Mouse (Mus musculus): ENCODE measurements around the gene Myl9. TPM values are rescaled to one million over a fixed set of nuclear protein-coding genes. Genes with fewer than 3 reads are reported as not detected.
"Not testable (repeated sequence)": the region's sequence is repeated elsewhere in the genome, so short reads cannot be mapped to it uniquely, and the experiment has no call there.

Myl9 gene
- polyA plus RNA-seq, 2 experiments, result 127 to 269 TPM

- DNase-seq (ENCODE audit: low spot score), result no peak
- H3K4me1 ChIP-seq (ENCODE audit: control insufficient read depth, insufficient read depth, low read length), result peaks cover 20% of the 10 kb centered on the region
- no peak overlapping the region for H3K27ac ChIP-seq (replicated peaks; ENCODE audit: low read depth, low read length)
- H3K4me3 ChIP-seq (replicated peaks; ENCODE audit: low read length), result no peak overlapping the region
- no peaks in the 10 kb centered on the region for H3K9me3 ChIP-seq (ENCODE audit: control insufficient read depth, low read length)
- no peak for TF ChIP-seq POLR2A (IDR thresholded peaks at IDR 0.05; ENCODE audit: borderline replicate concordance, extremely low read depth, insufficient read depth, insufficient read length)
- no peaks in the 10 kb centered on the region for H3K27me3 ChIP-seq (ENCODE audit: control insufficient read depth, insufficient read depth, low read length)
- ATAC-seq (ENCODE audit: low FRiP score, low read depth), result no peak
- H3K4me2 ChIP-seq (replicated peaks; ENCODE audit: low read depth, low read length, severe bottlenecking), result no peak overlapping the region
- WGBS, result 24% methylated on average over 5 of the region's 5 CpGs
- H3K9ac ChIP-seq (ENCODE audit: low read depth, low read length, severe bottlenecking), result no peak overlapping the region
- H3K36me3 ChIP-seq (ENCODE audit: control insufficient read depth, insufficient read depth, low read length), result no peaks in the 10 kb centered on the region
Observed at GRCm38 (mm10) chr2:156814893-156815292, 39.7 kb downstream of the Myl9 start.

DNA sequence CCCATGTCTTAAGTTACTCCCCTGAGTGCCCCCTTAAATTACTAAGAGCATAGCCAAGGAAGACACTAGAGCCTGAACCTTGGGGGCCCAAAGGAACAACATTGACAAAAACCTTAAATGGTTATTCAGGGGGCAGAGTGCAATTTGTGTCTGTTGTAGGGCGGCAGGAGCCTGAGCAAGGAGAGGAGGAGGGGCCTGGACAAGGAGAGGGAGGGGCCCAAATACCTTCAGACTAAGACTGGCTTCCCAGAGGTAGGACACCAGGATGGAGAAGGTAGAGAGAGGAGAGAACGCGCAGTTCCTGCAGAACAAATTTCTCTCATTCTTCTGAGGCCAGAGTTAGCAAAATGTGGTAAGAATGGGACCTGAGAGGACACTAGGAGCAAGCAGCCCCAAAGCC, 40.2 kb downstream of the Myl9 start:
- Histone ChIP-seq H3K9ac (ENCODE audit: low read depth, low read length, severe bottlenecking) (no peak overlapping the region), H3K4me2 (replicated peaks; ENCODE audit: low read depth, low read length, severe bottlenecking) (no peak overlapping the region), H3K4me1 (ENCODE audit: control insufficient read depth, insufficient read depth, low read length) (peaks cover 20% of the 10 kb centered on the region), H3K4me3 (replicated peaks; ENCODE audit: low read length) (no peak overlapping the region), H3K9me3 (ENCODE audit: control insufficient read depth, low read length) (no peaks in the 10 kb centered on the region), H3K27ac (replicated peaks; ENCODE audit: low read depth, low read length) (no peak overlapping the region), H3K36me3 (ENCODE audit: control insufficient read depth, insufficient read depth, low read length) (no peaks in the 10 kb centered on the region), H3K27me3 (ENCODE audit: control insufficient read depth, insufficient read depth, low read length) (no peaks in the 10 kb centered on the region)
- no peak for TF ChIP-seq POLR2A (IDR thresholded peaks at IDR 0.05; ENCODE audit: borderline replicate concordance, extremely low read depth, insufficient read depth, insufficient read length)
- no peak for DNase-seq (ENCODE audit: low spot score)
- WGBS, result 50% methylated on average over 3 of the region's 3 CpGs
- ATAC-seq (ENCODE audit: low FRiP score, low read depth), result no peak

DNA sequence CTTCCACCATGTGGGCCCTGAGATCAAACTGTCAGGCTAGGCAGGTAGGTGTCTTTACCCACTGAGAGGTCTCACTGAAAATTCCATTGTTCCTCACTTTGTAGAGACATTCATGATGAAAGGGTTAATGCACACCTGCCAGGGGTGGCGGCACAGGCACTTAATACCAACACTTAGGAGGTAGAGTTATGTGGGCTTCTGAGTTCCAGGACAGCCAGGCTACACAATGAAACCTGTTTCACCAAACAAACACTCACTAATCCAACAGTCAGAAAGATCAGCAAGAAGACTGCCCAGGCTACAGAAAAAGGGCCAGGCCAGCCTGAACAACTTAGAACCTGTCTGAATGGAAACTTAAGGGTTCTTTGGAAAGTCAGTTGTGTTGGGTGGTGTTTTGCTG, 40.9 kb downstream of the Myl9 start:
- Histone ChIP-seq H3K27ac (replicated peaks; ENCODE audit: low read depth, low read length) (no peak overlapping the region), H3K36me3 (ENCODE audit: control insufficient read depth, insufficient read depth, low read length) (no peaks in the 10 kb centered on the region), H3K27me3 (ENCODE audit: control insufficient read depth, insufficient read depth, low read length) (no peaks in the 10 kb centered on the region), H3K4me2 (replicated peaks; ENCODE audit: low read depth, low read length, severe bottlenecking) (no peak overlapping the region), H3K9me3 (ENCODE audit: control insufficient read depth, low read length) (no peaks in the 10 kb centered on the region), H3K4me3 (replicated peaks; ENCODE audit: low read length) (no peak overlapping the region), H3K9ac (ENCODE audit: low read depth, low read length, severe bottlenecking) (no peak overlapping the region), H3K4me1 (ENCODE audit: control insufficient read depth, insufficient read depth, low read length) (peaks cover 20% of the 10 kb centered on the region)
- WGBS, result 29% methylated on average over 1 of the region's 1 CpGs
- ATAC-seq (ENCODE audit: low FRiP score, low read depth), result no peak
- no peak for DNase-seq (ENCODE audit: low spot score)
- TF ChIP-seq POLR2A (IDR thresholded peaks at IDR 0.05; ENCODE audit: borderline replicate concordance, extremely low read depth, insufficient read depth, insufficient read length), result no peak

GRCm38 (mm10) chr2:156825128-156825527, 49.9 kb downstream of the Myl9 start:
- not testable (repeated sequence) for H3K9ac ChIP-seq (ENCODE audit: low read depth, low read length, severe bottlenecking); H3K4me2 ChIP-seq (replicated peaks; ENCODE audit: low read depth, low read length, severe bottlenecking); H3K9me3 ChIP-seq (ENCODE audit: control insufficient read depth, low read length); H3K4me1 ChIP-seq (ENCODE audit: control insufficient read depth, insufficient read depth, low read length); ATAC-seq (ENCODE audit: low FRiP score, low read depth); H3K36me3 ChIP-seq (ENCODE audit: control insufficient read depth, insufficient read depth, low read length); H3K27ac ChIP-seq (replicated peaks; ENCODE audit: low read depth, low read length); H3K4me3 ChIP-seq (replicated peaks; ENCODE audit: low read length); H3K27me3 ChIP-seq (ENCODE audit: control insufficient read depth, insufficient read depth, low read length); DNase-seq (ENCODE audit: low spot score)
- 82% methylated on average over 6 of the region's 6 CpGs for WGBS

Other genes with a start within 250 kb of the Myl9 start
- 22.9 and 24.3 TPM in 2 replicates for gene Aar2, start 227.8 kb upstream of the Myl9 start, polyA plus RNA-seq (2012; rRNA removed)
- 36.8 and 38.8 TPM in 2 replicates for gene Aar2, start 227.8 kb upstream of the Myl9 start, polyA plus RNA-seq (2014; fragmentation: Nextera tagmentation; extraction: Ambion mirVana)
- gene Dlgap4, start 161.7 kb upstream of the Myl9 start, polyA plus RNA-seq (2012; rRNA removed), result 100 and 114 TPM in 2 replicates
- gene Dlgap4, start 161.7 kb upstream of the Myl9 start, polyA plus RNA-seq (2014; fragmentation: Nextera tagmentation; extraction: Ambion mirVana), result 94.1 and 101 TPM in 2 replicates
- gene Tgif2, start 64.6 kb downstream of the Myl9 start, polyA plus RNA-seq (2012; rRNA removed), result 57.2 and 82.2 TPM in 2 replicates
- gene Tgif2, start 64.6 kb downstream of the Myl9 start, polyA plus RNA-seq (2014; fragmentation: Nextera tagmentation; extraction: Ambion mirVana), result 64.9 and 71.7 TPM in 2 replicates
- 2.6 and 3.2 TPM in 2 replicates for gene 4930518I15Rik, start 82.5 kb downstream of the Myl9 start, polyA plus RNA-seq (2012; rRNA removed)
- 5.2 and 7.0 TPM in 2 replicates for gene 4930518I15Rik, start 82.5 kb downstream of the Myl9 start, polyA plus RNA-seq (2014; fragmentation: Nextera tagmentation; extraction: Ambion mirVana)
- 106 and 120 TPM in 2 replicates for gene Rab5if, start 87.7 kb downstream of the Myl9 start, polyA plus RNA-seq (2012; rRNA removed)
- gene Rab5if, start 87.7 kb downstream of the Myl9 start, polyA plus RNA-seq (2014; fragmentation: Nextera tagmentation; extraction: Ambion mirVana), result 167 and 171 TPM in 2 replicates
- 0.15 and 0.27 TPM in 2 replicates for gene Sla2, start 111.8 kb downstream of the Myl9 start, polyA plus RNA-seq (2012; rRNA removed)
- gene Sla2, start 111.8 kb downstream of the Myl9 start, polyA plus RNA-seq (2014; fragmentation: Nextera tagmentation; extraction: Ambion mirVana), result 0.23 and 0.26 TPM in 2 replicates
- 64.6 and 69.7 TPM in 2 replicates for gene Ndrg3, start 216.6 kb downstream of the Myl9 start, polyA plus RNA-seq (2012; rRNA removed)
- 44.1 and 49.8 TPM in 2 replicates for gene Ndrg3, start 216.6 kb downstream of the Myl9 start, polyA plus RNA-seq (2014; fragmentation: Nextera tagmentation; extraction: Ambion mirVana)
- 27.2 and 32.9 TPM in 2 replicates for gene Dsn1, start 231.7 kb downstream of the Myl9 start, polyA plus RNA-seq (2012; rRNA removed)
- gene Dsn1, start 231.7 kb downstream of the Myl9 start, polyA plus RNA-seq (2014; fragmentation: Nextera tagmentation; extraction: Ambion mirVana), result 30.2 and 33.5 TPM in 2 replicates